Mouse (Mus musculus): ENCODE data around the gene Elmo1. TPM values are rescaled to one million over a fixed set of nuclear protein-coding genes. Genes with fewer than 3 reads are reported as not detected.

The Elmo1 gene
- total and polyA plus RNA-seq, 3 experiments: 5.2 to 7.6 TPM; not detected in 1

DNA sequence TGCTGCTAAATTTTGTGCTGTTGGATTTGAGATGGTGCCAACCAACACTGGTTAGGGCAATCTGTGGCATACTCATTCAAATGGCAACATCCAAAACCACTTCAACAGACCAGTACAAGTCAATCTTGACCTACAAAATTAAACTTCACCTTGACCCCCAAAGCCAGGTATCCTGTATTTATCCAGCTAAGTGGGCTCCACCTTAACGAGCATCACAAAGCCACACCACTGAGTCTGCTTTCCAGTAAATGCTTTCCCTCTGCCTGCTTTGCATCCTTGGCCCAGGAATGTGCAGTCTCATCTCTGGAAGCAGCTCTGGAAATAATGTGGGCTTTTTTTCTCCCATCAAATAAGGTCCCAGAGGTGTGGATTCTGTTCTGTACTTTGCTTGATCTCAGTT is 349.1 kb downstream of the Elmo1 start:
- Histone ChIP-seq H3K79me2 (ENCODE audit: control insufficient read depth, insufficient read depth, low read length, poor library complexity) (no peaks in the 10 kb centered on the region), H3K27ac (ENCODE audit: control insufficient read depth, low read depth, low read length) (no peak overlapping the region), H3K9ac (ENCODE audit: control insufficient read depth, low read depth, low read length, poor library complexity, severe bottlenecking) (no peak overlapping the region), H3K36me3 (ENCODE audit: control insufficient read depth in 1 of 2, insufficient read depth in 2 of 2, low read length in 2 of 2) (peaks cover 0 to 3% of the 10 kb centered on the region in 2 experiments; a peak in 2 of 4 replicates), H3K4me1 (ENCODE audit: control insufficient read depth in 1 of 2, insufficient read depth in 2 of 2, low read length in 2 of 2) (no peaks in the 10 kb centered on the region), H3K9me3 (replicated peaks; ENCODE audit: insufficient read depth, low read length) (no peaks in the 10 kb centered on the region), H3K27me3 (ENCODE audit: control insufficient read depth in 1 of 2, insufficient read depth in 2 of 2, low read length in 2 of 2) (no peaks in the 10 kb centered on the region), H3K4me3 (ENCODE audit: control insufficient read depth in 1 of 2, insufficient read depth in 1 of 2, low read depth in 2 of 2, low read length in 2 of 2) (no peak overlapping the region)
- no peak for DNase-seq (ENCODE audit: low read depth, low spot score)
- TF ChIP-seq RCOR1 (IDR thresholded peaks at IDR 0.05; ENCODE audit: low read depth, low read length) (no peak), ELF1 (IDR thresholded peaks at IDR 0.05; ENCODE audit: low read depth, low read length) (no peak), POLR2A (IDR thresholded peaks at IDR 0.05; ENCODE audit: control insufficient read depth in 1 of 2, insufficient read depth in 1 of 2, low read depth in 1 of 2, low read length in 2 of 2, poor library complexity in 1 of 2) (no peak), TBP (IDR thresholded peaks at IDR 0.05; ENCODE audit: low read depth, low read length) (no peak), MYC (IDR thresholded peaks at IDR 0.05; ENCODE audit: low read depth, low read length) (no peak), ZMIZ1 (IDR thresholded peaks at IDR 0.05; ENCODE audit: low read depth, low read length) (no peak), MXI1 (IDR thresholded peaks at IDR 0.05; ENCODE audit: low read depth, low read length) (no peak), SIN3A (IDR thresholded peaks at IDR 0.05; ENCODE audit: low read length) (no peak), JUND (IDR thresholded peaks at IDR 0.05; ENCODE audit: low read depth, low read length) (no peak), TAL1 (IDR thresholded peaks at IDR 0.05; ENCODE audit: low read length) (no peak), KAT2A (conservative IDR thresholded peaks at IDR 0.05; ENCODE audit: low read depth, low read length) (no peak), RAD21 (IDR thresholded peaks at IDR 0.05; ENCODE audit: low read depth, low read length) (no peak), USF2 (IDR thresholded peaks at IDR 0.05; ENCODE audit: borderline replicate concordance in 1 of 2, insufficient read depth in 1 of 2, low read depth in 1 of 2, low read length in 2 of 2) (no peak), ZNF384 (IDR thresholded peaks at IDR 0.05; ENCODE audit: low read depth, low read length) (no peak), GABPA (IDR thresholded peaks at IDR 0.05; ENCODE audit: low read depth, low read length) (no peak), EP300 (IDR thresholded peaks at IDR 0.05; ENCODE audit: low read depth in 1 of 2, low read length in 2 of 2) (no peak), POLR2AphosphoS5 (IDR thresholded peaks at IDR 0.05; ENCODE audit: borderline replicate concordance, low read depth, low read length) (no peak), MAX (IDR thresholded peaks at IDR 0.05; ENCODE audit: low read length) (no peak), HCFC1 (IDR thresholded peaks at IDR 0.05; ENCODE audit: low read depth, low read length) (no peak)

DNA sequence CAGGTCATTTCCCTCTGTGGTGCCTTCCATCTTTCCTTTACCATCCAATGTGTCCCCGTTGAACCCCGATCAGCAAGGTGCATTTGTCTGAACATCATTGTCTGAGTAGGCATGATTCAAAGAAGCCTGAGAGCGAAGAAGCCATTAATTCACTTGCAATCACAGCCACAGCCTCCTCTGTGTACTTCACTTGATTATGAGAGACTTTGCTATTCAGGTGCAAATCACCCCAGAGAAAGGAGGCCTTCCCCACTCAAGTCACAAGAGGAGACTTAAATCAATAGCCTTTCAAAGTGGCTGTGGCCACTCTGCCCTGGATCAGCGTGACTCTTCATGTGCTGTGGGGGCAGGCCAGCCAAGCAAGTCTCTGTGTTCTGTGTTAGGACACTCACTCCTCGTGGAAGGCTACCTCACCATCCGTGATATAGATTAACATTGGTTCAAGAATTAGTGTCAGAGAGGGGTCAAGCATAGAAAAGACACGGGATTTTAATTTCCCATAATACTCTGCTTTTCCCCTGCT is 360.5 kb downstream of the Elmo1 start:
- Histone ChIP-seq H3K9ac (ENCODE audit: control insufficient read depth, low read depth, low read length, poor library complexity, severe bottlenecking) (no peak overlapping the region), H3K79me2 (ENCODE audit: control insufficient read depth, insufficient read depth, low read length, poor library complexity) (no peaks in the 10 kb centered on the region), H3K27me3 (ENCODE audit: control insufficient read depth in 1 of 2, insufficient read depth in 2 of 2, low read length in 2 of 2) (no peaks in the 10 kb centered on the region), H3K4me1 (ENCODE audit: control insufficient read depth in 1 of 2, insufficient read depth in 2 of 2, low read length in 2 of 2) (no peaks in the 10 kb centered on the region), H3K9me3 (replicated peaks; ENCODE audit: insufficient read depth, low read length) (no peaks in the 10 kb centered on the region), H3K36me3 (ENCODE audit: control insufficient read depth in 1 of 2, insufficient read depth in 2 of 2, low read length in 2 of 2) (no peaks in the 10 kb centered on the region), H3K27ac (ENCODE audit: control insufficient read depth, low read depth, low read length) (no peak overlapping the region), H3K4me3 (ENCODE audit: control insufficient read depth in 1 of 2, insufficient read depth in 1 of 2, low read depth in 2 of 2, low read length in 2 of 2) (no peak overlapping the region)
- TF ChIP-seq TCF12 (IDR thresholded peaks at IDR 0.05; ENCODE audit: low read depth, low read length): no peak
- no peak for TF ChIP-seq EP300 (IDR thresholded peaks at IDR 0.05; ENCODE audit: low read depth in 1 of 2, low read length in 2 of 2)
- TF ChIP-seq E2F4 (IDR thresholded peaks at IDR 0.05; ENCODE audit: borderline replicate concordance, low read depth, low read length): no peak
- no peak for TF ChIP-seq MAZ (IDR thresholded peaks at IDR 0.05; ENCODE audit: low read depth, low read length)
- TF ChIP-seq UBTF (IDR thresholded peaks at IDR 0.05; ENCODE audit: borderline replicate concordance, insufficient read depth, low read depth, low read length): no peak
- TF ChIP-seq JUND (IDR thresholded peaks at IDR 0.05; ENCODE audit: low read depth, low read length): no peak
- TF ChIP-seq USF2 (IDR thresholded peaks at IDR 0.05; ENCODE audit: borderline replicate concordance in 1 of 2, insufficient read depth in 1 of 2, low read depth in 1 of 2, low read length in 2 of 2): no peak
- no peak for TF ChIP-seq BHLHE40 (IDR thresholded peaks at IDR 0.05; ENCODE audit: borderline replicate concordance, low read depth, low read length)
- TF ChIP-seq TBP (IDR thresholded peaks at IDR 0.05; ENCODE audit: low read depth, low read length): no peak
- TF ChIP-seq MYC (IDR thresholded peaks at IDR 0.05; ENCODE audit: low read depth, low read length): no peak
- no peak for TF ChIP-seq RCOR1 (IDR thresholded peaks at IDR 0.05; ENCODE audit: low read depth, low read length)
- no peak for TF ChIP-seq CHD1 (IDR thresholded peaks at IDR 0.05; ENCODE audit: low read depth, low read length)
- no peak for TF ChIP-seq POLR2A (IDR thresholded peaks at IDR 0.05; ENCODE audit: control insufficient read depth in 1 of 2, insufficient read depth in 1 of 2, low read depth in 1 of 2, low read length in 2 of 2, poor library complexity in 1 of 2)
- TF ChIP-seq ELF1 (IDR thresholded peaks at IDR 0.05; ENCODE audit: low read depth, low read length): no peak
- no peak for TF ChIP-seq KAT2A (conservative IDR thresholded peaks at IDR 0.05; ENCODE audit: low read depth, low read length)
- TF ChIP-seq CHD2 (IDR thresholded peaks at IDR 0.05; ENCODE audit: low read length): no peak
- no peak for TF ChIP-seq MAX (IDR thresholded peaks at IDR 0.05; ENCODE audit: low read length)
- no peak for TF ChIP-seq ZC3H11A (IDR thresholded peaks at IDR 0.05; ENCODE audit: low read depth, low read length)
- no peak for TF ChIP-seq RAD21 (IDR thresholded peaks at IDR 0.05; ENCODE audit: low read depth, low read length)
- DNase-seq (ENCODE audit: low read depth, low spot score): no peak
